Mouse (Mus musculus): ENCODE data around the gene Fancc.
A peak's percentile ranks its signal among the peaks of the same experiment; 100 is the strongest.

Fancc gene

GRCm38 (mm10) chr13:63496646-63497582 lies at the start of gene Fancc:
Fancc (minus strand) TSS chr13:63497278.
- no peak for DNase-seq

GRCm38 (mm10) chr13:63545291-63545690 lies 48.2 kb upstream of the Fancc start:
- no peak for DNase-seq

- DNase-seq = no peak
Observed at GRCm38 (mm10) chr13:63544967-63545253, 47.8 kb upstream of the Fancc start.

DNA sequence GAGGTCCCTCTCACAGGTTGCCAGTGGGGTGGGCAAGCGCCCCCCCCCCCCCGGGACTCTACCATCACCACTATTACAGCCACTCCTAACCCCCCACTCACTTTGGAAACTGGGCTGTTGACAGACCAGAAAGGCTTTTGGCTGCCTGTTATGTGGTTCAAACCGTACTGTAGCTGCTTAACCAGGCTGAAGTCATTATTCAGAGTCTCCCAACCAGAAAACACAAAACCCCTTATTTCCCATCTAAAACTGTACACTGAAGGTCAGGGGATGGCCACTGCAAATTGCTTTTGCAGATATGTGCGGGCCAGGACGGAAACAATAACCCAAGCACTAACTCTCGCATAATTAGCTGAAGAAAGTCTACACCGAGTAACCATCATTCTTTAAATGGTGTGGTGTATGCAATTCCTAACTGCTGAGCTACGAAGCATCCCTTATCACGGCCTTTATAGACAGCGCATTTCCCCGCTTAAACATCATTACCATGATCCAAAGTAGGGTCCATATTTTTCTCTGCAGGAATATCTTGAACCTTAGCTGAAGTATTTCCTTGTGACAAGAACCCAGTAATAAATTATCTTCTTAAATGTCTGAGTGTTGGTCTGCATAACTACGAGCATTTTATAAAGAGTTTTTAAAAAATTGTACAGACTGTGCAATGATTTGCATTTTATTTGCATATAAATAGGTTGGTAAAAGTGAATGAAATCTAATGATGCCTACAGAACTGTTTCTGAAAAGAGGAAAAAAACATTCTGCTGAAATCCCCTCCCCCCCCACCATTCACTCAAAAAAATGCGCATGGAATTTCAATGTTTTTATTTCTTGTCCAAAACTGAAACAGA lies 47.3 kb upstream of the Fancc start:
- no peak for DNase-seq

DNA sequence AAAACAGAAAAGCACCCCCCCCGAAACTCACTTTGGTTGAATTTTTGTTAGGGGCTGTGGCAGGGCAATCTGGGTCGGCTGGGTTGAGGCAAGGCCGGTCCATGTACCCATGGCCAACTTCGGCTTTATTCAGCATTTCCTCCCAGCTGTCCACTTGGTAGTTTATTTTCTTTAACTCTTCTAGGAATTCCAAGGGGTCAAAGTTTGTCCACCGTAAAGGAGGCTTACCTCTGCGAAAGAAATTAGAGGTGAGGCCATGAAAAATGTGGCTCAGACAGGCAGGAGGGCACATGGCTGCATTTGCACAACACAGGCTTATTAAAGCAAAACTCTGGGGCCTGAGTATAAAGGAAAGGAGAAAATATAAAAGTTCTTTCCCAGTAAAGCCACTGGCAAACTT lies 46.4 kb upstream of the Fancc start:
- no peak for DNase-seq

- no peak for DNase-seq
Observed at GRCm38 (mm10) chr13:63542796-63543384, 45.8 kb upstream of the Fancc start.

DNA sequence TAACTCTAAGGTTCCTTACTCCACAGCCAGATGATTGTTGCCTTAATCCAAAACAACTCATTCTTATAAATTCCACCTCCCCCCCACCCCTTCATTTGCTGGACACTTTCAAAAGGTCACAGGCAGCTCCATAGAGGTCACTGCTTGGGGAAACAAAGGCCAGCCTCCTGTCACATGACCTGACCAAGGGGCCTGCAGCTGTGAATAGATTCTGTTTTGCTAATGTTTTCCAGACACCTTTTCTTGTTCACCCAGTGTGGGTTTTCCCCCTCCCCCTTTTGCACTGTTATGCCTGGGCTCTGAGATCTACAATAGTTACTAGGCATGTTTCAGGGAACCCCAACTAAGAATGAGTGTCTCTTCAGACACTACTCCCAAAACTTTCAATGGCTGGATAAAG lies 44.4 kb upstream of the Fancc start:
- DNase-seq = no peak

DNA sequence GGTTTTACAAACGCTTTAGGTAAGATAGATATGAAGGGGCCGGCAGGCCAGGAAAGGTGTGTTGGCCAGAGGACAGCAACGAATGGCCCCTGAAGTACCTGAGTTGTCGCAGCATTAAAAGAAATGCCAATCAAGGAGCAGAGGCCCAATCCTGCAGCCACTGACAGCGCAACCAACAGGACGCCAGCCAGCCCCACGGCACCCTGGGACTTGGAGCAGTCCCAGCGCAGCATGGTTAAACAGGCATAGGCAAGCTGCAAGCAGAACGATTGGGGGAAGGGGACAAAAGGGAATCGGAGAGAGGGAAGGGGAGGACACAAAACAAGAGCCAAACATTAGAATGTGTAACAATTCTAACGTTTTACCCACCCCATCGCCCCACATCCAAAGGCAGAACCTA lies 43.5 kb upstream of the Fancc start:
- DNase-seq = peak; percentile 49 to 59

- DNase-seq = no peak
Observed at GRCm38 (mm10) chr13:63534981-63535380, 37.9 kb upstream of the Fancc start.

GRCm38 (mm10) chr13:63530857-63531256 lies 33.8 kb upstream of the Fancc start:
- no peak for DNase-seq

- DNase-seq = no peak
Observed at GRCm38 (mm10) chr13:63530371-63530764, 33.3 kb upstream of the Fancc start.

DNA sequence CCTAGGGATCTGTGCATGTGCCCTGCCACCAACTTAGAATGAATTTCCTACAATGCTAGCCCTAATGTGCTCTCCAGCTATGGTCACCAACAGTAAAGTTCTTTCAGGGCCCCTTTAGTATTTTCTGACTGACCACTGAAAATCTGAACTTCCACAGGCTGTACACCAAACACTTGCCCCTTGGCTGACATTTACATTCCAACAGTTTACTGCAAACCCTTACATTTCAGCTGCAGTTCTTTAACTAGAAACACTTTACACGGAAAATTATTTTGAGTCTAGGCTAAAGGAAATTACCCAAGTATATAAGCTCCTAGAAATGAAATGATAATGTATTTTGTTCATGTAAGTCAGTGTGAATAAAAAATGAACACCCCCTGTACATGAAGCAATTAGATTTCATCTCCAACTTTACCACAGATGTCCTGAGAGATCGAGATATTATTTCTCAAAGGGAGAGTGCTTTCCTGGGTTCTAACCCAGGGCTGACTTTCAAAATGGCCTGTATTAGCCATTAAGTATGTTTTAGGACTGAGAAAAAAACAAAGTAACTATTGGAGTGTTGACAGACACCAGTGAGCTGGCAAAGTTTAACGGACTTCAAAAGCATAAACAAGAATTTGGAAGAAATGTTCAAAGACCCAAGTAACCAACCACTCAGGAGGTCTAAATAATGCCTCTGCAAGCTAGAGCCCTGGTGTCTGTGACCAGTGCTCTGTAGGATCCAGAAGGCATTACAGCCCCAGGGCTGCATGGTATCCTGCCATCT lies 32.7 kb upstream of the Fancc start:
- no peak for DNase-seq

GRCm38 (mm10) chr13:63528852-63529251 lies 31.8 kb upstream of the Fancc start:
- no peak for DNase-seq

DNA sequence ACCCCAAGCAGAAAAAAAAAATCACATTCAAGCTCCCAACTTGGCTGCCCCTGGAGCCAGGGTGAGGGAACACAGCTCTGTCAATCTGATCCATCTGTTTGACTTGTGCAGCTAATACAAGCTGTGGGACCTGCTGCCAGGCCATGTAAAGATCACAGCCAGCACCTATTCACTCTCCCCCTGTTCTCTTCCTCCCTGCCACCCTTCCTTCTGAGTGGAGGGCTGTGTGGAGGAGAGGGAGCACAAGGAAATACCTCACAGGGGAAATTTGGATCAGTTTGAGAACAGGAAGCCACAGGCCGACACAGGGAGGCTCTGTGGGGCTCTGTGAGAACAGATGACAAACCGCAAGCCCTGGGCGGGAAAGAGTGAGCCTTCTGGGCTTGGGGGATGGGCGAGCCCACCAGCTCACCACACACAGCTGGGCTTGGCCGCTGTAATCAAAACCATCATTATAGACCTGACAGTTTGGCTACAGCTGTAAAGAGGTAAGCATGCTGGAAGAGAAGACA lies 31.1 kb upstream of the Fancc start:
- peak; percentile 34 for DNase-seq

GRCm38 (mm10) chr13:63525571-63526197 lies 28.6 kb upstream of the Fancc start:
- no peak for DNase-seq

GRCm38 (mm10) chr13:63524608-63525570 lies 27.8 kb upstream of the Fancc start:
- DNase-seq = peak; percentile 55 to 60

DNA sequence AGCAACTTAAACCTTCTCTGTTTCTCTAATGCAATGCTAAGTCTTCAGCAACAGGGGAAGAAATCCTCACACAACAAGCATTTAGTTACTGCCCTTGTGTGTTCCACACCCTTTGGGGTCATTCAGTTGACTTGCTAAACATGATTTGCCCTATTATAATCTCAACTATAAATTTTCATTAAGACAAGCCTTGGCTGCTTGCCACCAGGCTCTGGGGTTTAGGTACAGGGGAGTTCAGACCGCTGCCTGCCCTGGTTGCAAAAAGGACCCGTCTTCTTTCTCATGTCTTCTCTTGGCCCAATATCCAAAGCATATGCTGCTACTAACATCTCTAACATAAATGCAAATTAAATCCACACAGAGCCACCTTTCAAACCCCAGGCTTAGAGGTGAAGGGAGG lies 27.0 kb upstream of the Fancc start:
- no peak for DNase-seq

DNA sequence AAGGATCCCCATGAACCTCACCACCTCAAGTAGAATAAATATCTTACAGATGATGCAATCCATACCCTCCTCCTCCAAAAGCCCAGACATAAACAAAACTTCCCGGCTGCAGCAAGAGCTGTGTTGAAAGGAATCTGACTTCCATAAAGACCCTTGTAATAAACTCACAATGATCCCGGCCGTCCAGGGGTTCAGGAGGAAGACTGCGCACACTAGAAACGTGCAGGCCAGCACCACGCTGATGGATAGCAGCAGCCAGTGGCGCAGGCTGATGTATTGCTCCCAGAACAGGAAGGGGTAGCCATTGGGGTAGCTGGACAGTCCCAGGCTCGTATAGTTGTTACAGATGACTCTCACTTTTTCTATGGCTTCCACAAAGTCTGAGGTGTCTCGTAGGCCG lies 25.8 kb upstream of the Fancc start:
- no peak for DNase-seq

- DNase-seq = no peak
Observed at GRCm38 (mm10) chr13:63520110-63520509, 23.0 kb upstream of the Fancc start.

DNA sequence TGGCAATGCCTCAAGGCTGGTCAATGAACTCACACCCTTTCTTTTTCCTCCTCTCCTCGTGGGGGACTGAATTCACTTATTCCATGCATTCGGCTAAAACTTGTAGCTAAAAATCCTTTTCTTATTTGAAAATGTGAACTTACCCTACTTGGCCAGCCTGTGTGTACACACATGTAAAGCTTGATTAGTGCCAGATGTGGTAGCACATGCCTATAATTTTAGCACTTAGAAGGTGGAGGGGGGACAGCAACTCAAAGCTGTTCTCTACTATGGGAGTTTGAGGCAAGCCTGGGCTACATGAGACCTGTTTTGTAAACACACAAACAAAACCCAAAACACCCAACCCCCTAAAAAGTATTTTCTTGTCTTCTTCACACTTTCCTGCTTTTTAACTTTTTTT lies 19.5 kb upstream of the Fancc start:
- DNase-seq = no peak

GRCm38 (mm10) chr13:63515542-63515941 lies 18.5 kb upstream of the Fancc start:
- DNase-seq = no peak

All from cerebellum, adult 18-20 months (tissue).